Mouse (Mus musculus): Measurements from ENCODE around the gene Tor1aip2. TPM values are rescaled to one million over a fixed set of nuclear protein-coding genes. Genes with fewer than 3 reads are reported as not detected.

Gene Tor1aip2
- polyA plus RNA-seq, 1 experiment, result 84.6 TPM

GRCm38 (mm10) chr1:156113884-156114499 lies 78.8 kb downstream of the Tor1aip2 start:
- H3K4me3 ChIP-seq (ENCODE audit: insufficient read depth, low read depth, low read length), result no peak overlapping the region
- no peaks in the 10 kb centered on the region for H3K27me3 ChIP-seq (replicated peaks; ENCODE audit: control insufficient read depth, insufficient read depth, low read length)
- no peak overlapping the region for H3K27ac ChIP-seq (ENCODE audit: insufficient read depth, low read depth, low read length)
- WGBS, result 79% methylated on average over 8 of the region's 8 CpGs
- no peaks in the 10 kb centered on the region for H3K36me3 ChIP-seq (ENCODE audit: control insufficient read depth, insufficient read depth, low read length)
- no peak for DNase-seq
- no peak for TF ChIP-seq CTCF (conservative IDR thresholded peaks at IDR 0.05; ENCODE audit: insufficient read depth, insufficient read length, low read depth, low read length)
- TF ChIP-seq POLR2A (IDR thresholded peaks at IDR 0.05; ENCODE audit: low read depth, low read length), result no peak
- H3K4me1 ChIP-seq (ENCODE audit: control insufficient read depth, insufficient read depth, low read length), result no peaks in the 10 kb centered on the region

GRCm38 (mm10) chr1:156116770-156117169 lies 81.6 kb downstream of the Tor1aip2 start:
- WGBS, result 72% methylated on average over 3 of the region's 3 CpGs
- DNase-seq, result no peak

More at GRCm38 (mm10) chr1:156116770-156117169, 81.6 kb downstream of the Tor1aip2 start:
- no peak for TF ChIP-seq POLR2A (IDR thresholded peaks at IDR 0.05; ENCODE audit: low read depth, low read length)
- TF ChIP-seq CTCF (conservative IDR thresholded peaks at IDR 0.05; ENCODE audit: insufficient read depth, insufficient read length, low read depth, low read length), result no peak
- no peak overlapping the region for H3K4me3 ChIP-seq (ENCODE audit: insufficient read depth, low read depth, low read length)
- H3K27me3 ChIP-seq (replicated peaks; ENCODE audit: control insufficient read depth, insufficient read depth, low read length), result no peaks in the 10 kb centered on the region
- no peak overlapping the region for H3K27ac ChIP-seq (ENCODE audit: insufficient read depth, low read depth, low read length)
- no peaks in the 10 kb centered on the region for H3K4me1 ChIP-seq (ENCODE audit: control insufficient read depth, insufficient read depth, low read length)
- H3K36me3 ChIP-seq (ENCODE audit: control insufficient read depth, insufficient read depth, low read length), result no peaks in the 10 kb centered on the region

Other genes with a start within 250 kb of the Tor1aip2 start
- 30.6 and 32.8 TPM in 2 replicates for gene Qsox1, start 222.5 kb upstream of the Tor1aip2 start, polyA plus RNA-seq (2012; rRNA removed)
- gene Cep350, start 62.1 kb upstream of the Tor1aip2 start, polyA plus RNA-seq (2012; rRNA removed), result 5.1 and 5.2 TPM in 2 replicates
- gene Tor1aip1, start 1.1 kb downstream of the Tor1aip2 start, polyA plus RNA-seq (2012; rRNA removed), result 32.5 and 35.3 TPM in 2 replicates
- gene Fam163a, start 169.6 kb downstream of the Tor1aip2 start, polyA plus RNA-seq (2012; rRNA removed), result 5.7 and 6.9 TPM in 2 replicates